Comparison of ENCODE assay signal across 9 mouse cellular contexts in genomic region chr11:24008244-24008643, GRCm38 (mm10).
DNase-seq lines count a peak whose midpoint lies in the region; ATAC-seq and TF ChIP-seq lines count a peak whose summit lies in the region.
"Had no signal": no experiment of that assay in that cellular context is flagged by ENCODE, and none has a peak within 500 bp of the region (broad histone marks: within the 10 kb centered on the region; RNA-seq: fewer than 3 reads in every experiment).

No protein-coding gene starts in this region.

- TF ChIP-seq EP300 in liver, embryonic 14.5 days (IDR thresholded peaks at IDR 0.05; ENCODE audit: low read depth), result no peak

- H3K9ac ChIP-seq in forebrain, embryonic 14.5 days (ENCODE audit: low read length), result no peak overlapping the region
- H3K9ac ChIP-seq in forebrain, embryonic 16.5 days (replicated peaks; ENCODE audit: low read depth, low read length), result no peak overlapping the region
- no peak overlapping the region for H3K9ac ChIP-seq in lung, embryonic 14.5 days
- H3K9ac ChIP-seq in liver, embryonic 14.5 days (replicated peaks), result no peak overlapping the region
- H3K9ac ChIP-seq in heart, embryonic 12.5 days, result no peak overlapping the region

- H3K4me1 ChIP-seq in forebrain, embryonic 14.5 days (ENCODE audit: control insufficient read depth, insufficient read depth, low read length), result no peaks in the 10 kb centered on the region
- H3K4me1 ChIP-seq in forebrain, embryonic 16.5 days (replicated peaks; ENCODE audit: control insufficient read depth, insufficient read depth, low read length), result 0 out of 2 replicates have a peak, but pooled peaks cover 3% of the 10 kb centered on the region
- H3K4me1 ChIP-seq in lung, embryonic 14.5 days (ENCODE audit: insufficient read depth), result no peaks in the 10 kb centered on the region
- H3K4me1 ChIP-seq in liver, embryonic 14.5 days (replicated peaks; ENCODE audit: control insufficient read depth in 2 of 2, insufficient read depth in 2 of 2, low read length in 1 of 2), result no peaks in the 10 kb centered on the region
- H3K4me1 ChIP-seq in heart, embryonic 12.5 days (replicated peaks), result peaks cover 4% of the 10 kb centered on the region

- WGBS in forebrain, embryonic 14.5 days, result 37% methylated on average over 5 of the region's 5 CpGs
- WGBS in forebrain, embryonic 16.5 days, result 32% methylated on average over 5 of the region's 5 CpGs
- 34% methylated on average over 5 of the region's 5 CpGs for WGBS in lung, embryonic 14.5 days
- WGBS in liver, embryonic 14.5 days (ENCODE audit: insufficient replicate concordance), result 24% methylated on average over 5 of the region's 5 CpGs
- WGBS in heart, embryonic 12.5 days, result 33% methylated on average over 5 of the region's 5 CpGs

- H3K9me3 ChIP-seq in forebrain, embryonic 14.5 days (replicated peaks; ENCODE audit: control insufficient read depth, low read length), result no peaks in the 10 kb centered on the region
- H3K9me3 ChIP-seq in forebrain, embryonic 16.5 days (ENCODE audit: control insufficient read depth, low read length), result no peaks in the 10 kb centered on the region
- no peaks in the 10 kb centered on the region for H3K9me3 ChIP-seq in lung, embryonic 14.5 days (ENCODE audit: low read depth, low read length)
- no peaks in the 10 kb centered on the region for H3K9me3 ChIP-seq in liver, embryonic 14.5 days (ENCODE audit: control insufficient read depth, low read length)
- no peaks in the 10 kb centered on the region for H3K9me3 ChIP-seq in heart, embryonic 12.5 days (replicated peaks)

- H3K4me2 ChIP-seq in forebrain, embryonic 14.5 days (ENCODE audit: low read length), result no peak overlapping the region
- no peak overlapping the region for H3K4me2 ChIP-seq in forebrain, embryonic 16.5 days (ENCODE audit: low read length)
- H3K4me2 ChIP-seq in lung, embryonic 14.5 days, result no peak overlapping the region
- H3K4me2 ChIP-seq in liver, embryonic 14.5 days (ENCODE audit: low read depth), result no peak overlapping the region
- no peak overlapping the region for H3K4me2 ChIP-seq in heart, embryonic 12.5 days

- no peaks in the 10 kb centered on the region for H3K36me3 ChIP-seq in forebrain, embryonic 14.5 days (ENCODE audit: control insufficient read depth, insufficient read depth, low read length)
- no peaks in the 10 kb centered on the region for H3K36me3 ChIP-seq in forebrain, embryonic 16.5 days (ENCODE audit: control insufficient read depth, insufficient read depth)
- H3K36me3 ChIP-seq in lung, embryonic 14.5 days (ENCODE audit: insufficient read depth), result no peaks in the 10 kb centered on the region
- H3K36me3 ChIP-seq in liver, embryonic 14.5 days (replicated peaks; ENCODE audit: control insufficient read depth, insufficient read depth, low read depth), result no peaks in the 10 kb centered on the region
- H3K36me3 ChIP-seq in heart, embryonic 12.5 days, result no peaks in the 10 kb centered on the region

- H3K27ac ChIP-seq in forebrain, embryonic 14.5 days (ENCODE audit: low read depth, low read length), result no peak overlapping the region
- H3K27ac ChIP-seq in forebrain, embryonic 16.5 days (ENCODE audit: low read length), result no peak overlapping the region
- H3K27ac ChIP-seq in lung, embryonic 14.5 days (ENCODE audit: low read depth), result no peak overlapping the region
- H3K27ac ChIP-seq in liver, embryonic 14.5 days, result no peak overlapping the region
- H3K27ac ChIP-seq in heart, embryonic 12.5 days (ENCODE audit: poor library complexity, severe bottlenecking), result no peak overlapping the region

- H3K4me3 ChIP-seq in forebrain, embryonic 14.5 days (ENCODE audit: low read depth, low read length), result no peak overlapping the region
- H3K4me3 ChIP-seq in forebrain, embryonic 16.5 days (replicated peaks; ENCODE audit: low read length), result no peak overlapping the region
- no peak overlapping the region for H3K4me3 ChIP-seq in lung, embryonic 14.5 days (ENCODE audit: low read depth, low read length)
- H3K4me3 ChIP-seq in liver, embryonic 14.5 days (ENCODE audit: insufficient read depth in 1 of 2, low read depth in 2 of 2, low read length in 2 of 2), result no peak overlapping the region
- H3K4me3 ChIP-seq in heart, embryonic 12.5 days, result no peak overlapping the region
- H3K4me3 ChIP-seq: erythroblast, embryonic 14.5 days had no signal

- peak; percentile 57 for DNase-seq in forebrain, embryonic 14.5 days (ENCODE audit: low spot score)
- DNase-seq in lung, embryonic 14.5 days, result peak; percentile 33
- DNase-seq in lung, postnatal 25 days (ENCODE audit: low spot score), result no peak
- peak; percentile 8 for DNase-seq in NIH3T3 (ENCODE audit: low read depth)
- no peak for DNase-seq in liver, embryonic 14.5 days (ENCODE audit: low read depth in 3 of 3, low spot score in 3 of 3)

- H3K27me3 ChIP-seq in forebrain, embryonic 14.5 days (replicated peaks; ENCODE audit: control insufficient read depth, insufficient read depth, low read length), result no peaks in the 10 kb centered on the region
- no peaks in the 10 kb centered on the region for H3K27me3 ChIP-seq in forebrain, embryonic 16.5 days (replicated peaks; ENCODE audit: control insufficient read depth, insufficient read depth, low read length)
- no peaks in the 10 kb centered on the region for H3K27me3 ChIP-seq in lung, embryonic 14.5 days (ENCODE audit: insufficient read depth, low read length)
- H3K27me3 ChIP-seq in liver, embryonic 14.5 days (ENCODE audit: control insufficient read depth, insufficient read depth, low read length), result no peaks in the 10 kb centered on the region
- no peaks in the 10 kb centered on the region for H3K27me3 ChIP-seq in heart, embryonic 12.5 days (replicated peaks)

- peak; percentile 51; the same call in 1 of the 2 replicates for TF ChIP-seq CTCF in lung, embryonic 14.5 days (IDR thresholded peaks at IDR 0.05; ENCODE audit: low read depth)
- TF ChIP-seq CTCF in liver, embryonic 14.5 days (IDR thresholded peaks at IDR 0.05; ENCODE audit: low read depth), result peak; percentile 42

- 0 out of 2 replicates have a peak, but pooled peaks have one; percentile 26 for ATAC-seq in forebrain, embryonic 14.5 days
- ATAC-seq in forebrain, embryonic 16.5 days, result no peak
- no peak; the same call in 1 of the 2 replicates for ATAC-seq in lung, embryonic 14.5 days (ENCODE audit: insufficient read depth)
- no peak for ATAC-seq in liver, embryonic 14.5 days (ENCODE audit: insufficient read depth)
- no peak for ATAC-seq in inflammation-experienced regulatory T-cells, adult 6 months
- no peak for ATAC-seq in heart, embryonic 12.5 days (ENCODE audit: insufficient number of reproducible peaks, low FRiP score)

Comparison
In these comparisons a context has a peak if more than half of its experiments do, and no peak if none do; other contexts are left out.
1. DNase-seq: peak in forebrain, embryonic 14.5 days (single experiment), lung, embryonic 14.5 days (single experiment) and NIH3T3 (single experiment); none in lung, postnatal 25 days (single experiment) and liver, embryonic 14.5 days (0 of 3).